Mouse (Mus musculus) neural tube, embryonic 15.5 days (tissue): Measurements from ENCODE around the gene Sp1. TPM values are rescaled to one million over a fixed set of nuclear protein-coding genes. Genes with fewer than 3 reads are reported as not detected.
A peak's percentile ranks its signal among the peaks of the same experiment; 100 is the strongest.

ENCODE experiments used
- ATAC-seq: fragments of 200-750 bp; cut with Nextera tagmentation; 2 replicates; pipeline ENCODE4 v1.8.0; 2017; ENCODE audit warnings: mild to moderate bottlenecking, moderate TSS enrichment, moderate library complexity; ENCODE audit not compliant: low FRiP score
- H3K27ac ChIP-seq: fragments of 300-500 bp; sonication (generic); replicated peaks from 2 replicates; pipeline ENCODE4 v1.5.1; 2015; ENCODE audit warnings: mild to moderate bottlenecking, inconsistent platforms
- H3K27me3 ChIP-seq: fragments of 300-500 bp; sonication (generic); replicated peaks from 2 replicates; pipeline ENCODE4 v1.6.1; 2015; ENCODE audit warnings: inconsistent platforms
- H3K36me3 ChIP-seq: fragments of 300-500 bp; sonication (generic); 2 replicates; pipeline ENCODE4 v1.6.1; 2015; ENCODE audit warnings: inconsistent platforms
- H3K4me1 ChIP-seq: fragments of 300-500 bp; sonication (generic); 2 replicates; pipeline ENCODE4 v1.6.1; 2015; ENCODE audit warnings: inconsistent platforms
- H3K4me2 ChIP-seq: fragments of 300-500 bp; sonication (generic); 2 replicates; pipeline ENCODE4 v1.6.1; 2015; ENCODE audit warnings: inconsistent platforms, mild to moderate bottlenecking, moderate library complexity
- H3K4me3 ChIP-seq: fragments of 300-500 bp; sonication (generic); replicated peaks from 2 replicates; pipeline ENCODE4 v1.5.1; 2015; ENCODE audit warnings: mild to moderate bottlenecking, inconsistent platforms
- H3K9ac ChIP-seq: fragments of 300-500 bp; sonication (generic); replicated peaks from 2 replicates; pipeline ENCODE4 v1.6.1; 2015; ENCODE audit warnings: mild to moderate bottlenecking, inconsistent platforms
- H3K9me3 ChIP-seq: fragments of 300-500 bp; sonication (generic); replicated peaks from 2 replicates; pipeline ENCODE4 v1.6.1; 2016; ENCODE audit warnings: inconsistent platforms
- WGBS: fragments of 180-500 bp; shearing (Covaris S2); methylation state at CpG from one replicate; pipeline ENCODE4 v1.1.7; 2015; ENCODE audit warnings: mixed read lengths; 5-methylcytosine and 5-hydroxymethylcytosine counted together
- polyA plus RNA-seq: library from polyadenylated mRNA; unstranded; fragments of >200 nt; fragmentation: Nextera tagmentation; extraction: Ambion mirVana; gene quantifications from 2 replicates; pipeline ENCODE4 v1.2.1, GENCODE M21; 2015

The Sp1 gene
- polyA plus RNA-seq, 1 experiment from 2014 or later, result 3.0 TPM

DNA sequence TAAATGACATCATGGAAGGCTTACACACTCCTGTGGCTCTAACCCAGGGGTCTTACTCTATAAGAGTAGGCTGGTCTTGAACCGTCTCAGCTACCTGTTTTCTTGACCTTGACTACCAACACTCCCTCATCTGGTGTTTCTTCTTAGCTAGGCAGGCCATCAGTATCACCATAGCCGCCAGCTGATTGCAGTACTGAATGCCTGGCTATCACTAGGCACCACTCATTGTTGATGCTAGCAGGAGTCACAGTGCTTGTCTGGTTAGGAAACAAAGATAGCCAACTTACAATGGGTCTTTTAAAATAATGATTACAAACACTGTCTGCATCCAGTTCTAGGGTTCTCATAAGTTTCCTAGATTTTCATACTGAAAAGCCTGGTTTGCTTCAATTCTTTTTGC is 4.7 kb upstream of the Sp1 start:
- no peak overlapping the region for H3K4me3 ChIP-seq
- ATAC-seq, result no peak
- WGBS, result 76% methylated on average over 2 of the region's 2 CpGs

DNA sequence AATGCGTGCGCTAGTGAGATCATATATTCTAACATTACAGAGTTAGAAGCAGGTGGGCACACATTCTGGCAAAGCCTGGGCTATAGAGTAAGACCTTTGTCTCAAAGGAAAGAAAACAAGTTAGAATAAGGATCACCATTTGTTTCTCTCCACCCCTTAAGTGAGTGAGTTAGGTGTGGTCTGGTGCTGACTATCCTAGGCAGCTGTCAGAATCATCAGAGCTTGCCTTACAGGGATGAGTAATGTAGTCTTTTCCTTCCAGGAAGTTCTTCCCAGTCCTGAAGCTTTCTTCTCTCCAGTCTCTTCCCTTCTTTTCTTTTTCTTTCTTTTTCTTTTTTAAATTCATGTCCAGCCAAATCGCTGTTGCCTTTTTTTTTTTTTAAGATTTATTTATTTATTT is 3.7 kb upstream of the Sp1 start:
- no peak overlapping the region for H3K4me2 ChIP-seq
- H3K4me1 ChIP-seq, result peaks cover 17% of the 10 kb centered on the region
- no peaks in the 10 kb centered on the region for H3K36me3 ChIP-seq
- H3K9me3 ChIP-seq, result no peaks in the 10 kb centered on the region
- H3K27ac ChIP-seq, result no peak overlapping the region
- no peak overlapping the region for H3K9ac ChIP-seq
- H3K27me3 ChIP-seq, result no peaks in the 10 kb centered on the region
- WGBS, result 100% methylated on average over 3 of the region's 3 CpGs
- no peak overlapping the region for H3K4me3 ChIP-seq
- no peak for ATAC-seq

More for the DNA sequence above, 4.7 kb upstream of the Sp1 start:
- Histone ChIP-seq H3K4me1 (peaks cover 12% of the 10 kb centered on the region), H3K9me3 (no peaks in the 10 kb centered on the region), H3K27ac (no peak overlapping the region), H3K27me3 (no peaks in the 10 kb centered on the region), H3K36me3 (no peaks in the 10 kb centered on the region), H3K4me2 (no peak overlapping the region), H3K9ac (no peak overlapping the region)

DNA sequence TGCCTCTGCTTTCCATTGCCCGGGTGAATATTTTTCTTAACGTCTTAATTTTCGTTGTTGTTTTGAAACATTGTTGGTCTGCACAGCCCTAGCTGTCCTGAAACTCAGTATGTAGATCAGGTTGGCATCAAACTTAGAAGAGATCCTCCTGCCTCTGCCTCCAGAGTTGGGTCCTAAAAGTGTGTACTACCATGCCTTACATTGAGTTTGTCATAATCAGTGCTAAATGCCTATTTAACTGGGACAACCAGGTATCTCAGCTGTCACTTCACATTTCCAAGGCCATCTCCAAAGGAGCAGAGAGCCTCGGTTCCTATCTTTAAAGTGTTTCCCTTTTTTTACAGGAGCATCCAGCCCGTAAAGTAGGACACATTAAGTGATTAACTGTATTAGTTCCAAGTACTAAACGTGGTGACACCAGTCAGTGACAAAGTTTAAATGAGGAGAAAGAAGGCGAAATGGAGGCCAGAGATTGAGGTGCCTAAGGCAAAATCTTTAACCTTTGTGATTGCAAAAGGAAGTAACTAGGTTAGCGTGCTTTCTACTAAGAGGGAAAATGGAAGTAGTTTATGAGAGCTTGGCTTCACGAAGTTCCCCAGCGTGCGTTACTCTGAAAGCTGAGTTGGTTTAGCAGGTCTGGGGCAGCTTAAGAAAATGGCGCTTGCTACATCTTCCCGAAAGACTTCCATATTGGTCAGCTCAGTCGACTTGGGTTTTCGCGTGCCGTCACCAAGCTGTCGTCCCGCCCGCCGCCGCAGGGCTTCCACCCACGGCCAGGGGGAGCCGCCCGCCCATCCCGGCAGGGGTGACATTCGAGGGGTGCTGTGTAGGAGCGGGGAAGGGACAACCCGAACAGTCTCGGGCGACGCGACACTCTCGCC is 1.1 kb upstream of the Sp1 start:
- Histone ChIP-seq H3K27ac (peak overlapping the region; percentile 100), H3K27me3 (no peaks in the 10 kb centered on the region), H3K4me1 (peaks cover 37% of the 10 kb centered on the region), H3K9ac (peak overlapping the region; percentile 71), H3K4me2 (peak overlapping the region; percentile 60), H3K36me3 (peaks cover 20% of the 10 kb centered on the region), H3K9me3 (no peaks in the 10 kb centered on the region), H3K4me3 (peak overlapping the region; percentile 72)
- WGBS, result 14% methylated on average over 34 of the region's 34 CpGs
- no peak for ATAC-seq

DNA sequence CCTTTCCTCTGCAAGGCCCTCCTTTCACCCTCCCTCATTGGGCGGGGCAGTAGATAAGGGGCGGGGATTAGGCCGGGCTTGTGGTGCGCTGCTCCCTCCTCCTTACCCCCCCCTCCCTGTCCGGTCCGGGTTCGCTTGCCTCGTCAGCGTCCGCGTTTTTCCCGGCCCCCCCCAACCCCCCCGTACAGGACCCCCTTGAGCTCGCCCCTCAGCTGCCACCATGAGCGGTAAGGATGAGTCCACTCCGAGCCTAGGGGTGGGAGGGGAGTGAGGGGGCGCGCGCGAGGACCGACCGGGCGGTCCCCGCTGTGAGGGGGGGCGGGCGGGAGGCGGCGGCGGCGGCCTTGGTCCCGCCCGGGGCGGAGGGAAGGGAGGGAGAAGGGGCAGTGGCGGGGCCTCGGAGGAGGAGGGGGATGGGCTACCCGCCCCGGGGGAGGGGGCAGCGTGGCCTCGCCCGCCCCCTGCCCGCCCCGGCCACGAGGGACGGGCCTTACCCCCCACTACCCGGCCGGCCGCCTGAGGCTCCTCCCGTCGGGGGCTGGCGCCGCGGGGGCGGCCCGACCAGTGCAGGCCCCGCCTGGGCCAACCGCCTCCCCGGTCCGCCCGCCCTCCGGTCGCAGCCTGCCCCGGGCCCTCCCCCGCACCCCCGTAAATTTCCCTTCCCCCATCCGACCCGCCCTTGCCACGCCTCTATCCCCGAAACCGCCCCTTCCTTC is 411 bp downstream of the Sp1 start:
- no peaks in the 10 kb centered on the region for H3K9me3 ChIP-seq
- H3K4me3 ChIP-seq, result peak overlapping the region; percentile 72
- peak overlapping the region; percentile 60 for H3K4me2 ChIP-seq
- peaks cover 51% of the 10 kb centered on the region for H3K4me1 ChIP-seq
- H3K27ac ChIP-seq, result peak overlapping the region; percentile 91
- peak overlapping the region; percentile 77 for H3K9ac ChIP-seq
- peaks cover 30% of the 10 kb centered on the region for H3K36me3 ChIP-seq
- WGBS, result under 1% methylated on average over 38 of the region's 69 CpGs
- no peak for ATAC-seq
- H3K27me3 ChIP-seq, result no peaks in the 10 kb centered on the region

DNA sequence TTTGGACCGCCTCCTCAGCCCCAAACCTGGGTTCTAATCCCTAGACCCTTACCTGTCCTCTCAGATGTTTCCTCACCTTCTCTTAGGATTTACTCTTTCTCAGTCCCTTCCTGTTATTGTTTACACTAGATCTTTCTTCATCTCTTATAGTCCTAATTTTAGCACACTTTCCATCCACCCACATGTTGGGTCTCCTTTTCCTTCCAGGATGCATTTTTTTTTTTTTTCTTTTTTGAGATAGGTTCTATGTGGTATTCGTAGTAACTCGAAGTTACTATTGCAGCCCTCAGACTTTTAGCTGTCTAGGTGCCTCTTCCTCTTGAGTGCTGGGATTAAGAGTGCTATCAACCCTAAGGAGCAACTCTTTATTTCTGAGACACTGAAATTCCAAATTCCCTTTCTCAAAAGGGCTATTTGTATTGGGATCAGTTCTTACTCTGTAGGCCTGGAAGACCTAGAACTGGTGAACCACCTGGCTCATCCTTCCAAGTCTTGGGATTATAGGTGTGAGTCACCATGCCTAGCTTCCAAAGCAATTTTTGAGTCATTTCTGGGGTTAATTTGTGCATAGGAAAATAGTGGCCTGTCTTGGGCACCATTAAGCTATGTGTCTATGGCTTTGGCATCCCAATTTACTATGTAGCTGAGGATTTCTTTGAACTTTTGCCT is 1.1 kb downstream of the Sp1 start:
- Histone ChIP-seq H3K9ac (peak overlapping the region; percentile 77), H3K36me3 (peaks cover 30% of the 10 kb centered on the region), H3K27me3 (no peaks in the 10 kb centered on the region), H3K4me1 (peaks cover 58% of the 10 kb centered on the region), H3K9me3 (no peaks in the 10 kb centered on the region), H3K4me2 (peak overlapping the region; percentile 60), H3K4me3 (peak overlapping the region; percentile 72), H3K27ac (peak overlapping the region; percentile 91)
- whole genome bisulfite sequencing, result 28% methylated on average over 3 of the region's 3 CpGs
- no peak for ATAC-seq

DNA sequence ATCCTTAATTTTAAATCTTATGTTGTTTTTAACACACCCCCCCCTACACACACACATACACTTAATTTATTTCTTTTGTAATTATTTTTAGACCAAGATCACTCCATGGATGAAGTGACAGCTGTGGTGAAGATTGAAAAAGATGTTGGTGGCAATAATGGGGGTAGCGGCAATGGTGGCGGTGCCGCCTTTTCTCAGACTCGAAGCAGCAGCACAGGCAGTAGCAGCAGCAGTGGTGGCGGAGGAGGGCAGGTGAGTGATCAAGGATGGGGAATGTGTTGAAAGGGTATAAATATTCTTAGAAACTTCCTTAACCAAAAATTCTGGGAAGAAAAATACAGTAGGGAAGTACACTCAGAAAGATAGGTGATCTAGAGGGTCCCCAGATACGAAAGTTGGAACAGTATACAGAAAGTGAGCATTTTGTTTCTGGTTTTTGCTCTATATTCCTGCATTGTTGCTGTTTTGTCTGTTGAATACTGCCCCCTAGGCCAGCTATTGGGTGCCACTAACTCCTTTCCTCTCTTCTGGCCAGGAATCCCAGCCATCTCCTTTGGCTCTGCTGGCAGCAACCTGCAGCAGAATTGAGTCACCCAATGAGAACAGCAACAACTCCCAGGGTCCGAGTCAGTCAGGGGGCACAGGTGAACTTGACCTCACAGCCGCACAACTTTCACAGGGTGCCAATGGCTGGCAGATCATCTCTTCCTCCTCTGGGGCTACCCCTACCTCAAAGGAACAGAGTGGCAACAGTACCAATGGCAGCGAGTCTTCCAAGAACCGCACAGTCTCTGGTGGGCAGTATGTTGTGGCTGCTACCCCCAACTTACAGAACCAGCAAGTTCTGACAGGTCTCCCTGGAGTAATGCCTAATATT is 2.0 kb downstream of the Sp1 start:
- 93% methylated on average over 10 of the region's 10 CpGs for WGBS
- Histone ChIP-seq H3K4me1 (peaks cover 60% of the 10 kb centered on the region), H3K27me3 (no peaks in the 10 kb centered on the region), H3K27ac (no peak overlapping the region; the same call in 1 of the 2 replicates), H3K36me3 (peaks cover 33% of the 10 kb centered on the region), H3K9me3 (no peaks in the 10 kb centered on the region), H3K9ac (no peak overlapping the region), H3K4me2 (peak overlapping the region; percentile 60; the same call in 1 of the 2 replicates), H3K4me3 (no peak overlapping the region)
- ATAC-seq, result no peak

DNA sequence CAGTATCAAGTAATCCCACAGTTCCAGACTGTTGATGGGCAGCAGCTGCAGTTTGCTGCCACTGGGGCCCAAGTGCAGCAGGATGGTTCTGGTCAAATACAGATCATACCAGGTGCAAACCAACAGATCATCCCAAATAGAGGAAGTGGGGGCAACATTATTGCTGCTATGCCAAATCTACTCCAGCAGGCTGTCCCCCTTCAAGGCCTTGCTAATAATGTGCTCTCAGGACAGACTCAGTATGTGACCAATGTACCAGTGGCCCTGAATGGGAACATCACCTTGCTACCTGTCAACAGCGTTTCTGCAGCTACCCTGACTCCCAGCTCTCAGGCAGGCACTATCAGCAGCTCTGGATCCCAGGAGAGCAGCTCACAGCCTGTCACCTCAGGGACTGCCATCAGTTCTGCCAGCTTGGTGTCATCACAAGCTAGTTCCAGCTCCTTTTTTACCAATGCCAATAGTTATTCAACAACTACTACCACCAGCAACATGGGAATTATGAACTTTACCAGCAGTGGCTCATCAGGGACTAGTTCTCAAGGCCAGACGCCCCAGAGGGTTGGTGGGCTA is 2.7 kb downstream of the Sp1 start:
- no peak overlapping the region for H3K9ac ChIP-seq
- H3K4me3 ChIP-seq, result no peak overlapping the region
- 70% methylated on average over 2 of the region's 2 CpGs for WGBS
- H3K4me1 ChIP-seq, result peaks cover 60% of the 10 kb centered on the region
- no peaks in the 10 kb centered on the region for H3K27me3 ChIP-seq
- H3K36me3 ChIP-seq, result peaks cover 35% of the 10 kb centered on the region
- no peak overlapping the region for H3K4me2 ChIP-seq
- no peaks in the 10 kb centered on the region for H3K9me3 ChIP-seq
- ATAC-seq, result no peak
- no peak overlapping the region; the same call in 1 of the 2 replicates for H3K27ac ChIP-seq

DNA sequence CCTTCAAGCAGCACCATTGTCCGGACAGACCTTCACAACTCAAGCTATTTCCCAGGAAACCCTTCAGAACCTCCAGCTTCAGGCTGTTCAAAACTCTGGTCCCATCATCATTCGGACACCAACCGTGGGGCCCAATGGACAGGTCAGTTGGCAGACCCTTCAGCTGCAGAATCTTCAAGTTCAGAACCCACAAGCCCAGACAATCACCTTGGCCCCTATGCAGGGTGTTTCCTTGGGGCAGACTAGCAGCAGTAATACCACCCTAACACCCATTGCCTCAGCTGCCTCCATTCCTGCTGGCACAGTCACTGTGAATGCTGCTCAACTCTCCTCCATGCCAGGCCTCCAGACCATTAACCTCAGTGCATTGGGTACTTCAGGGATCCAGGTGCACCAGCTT is 3.3 kb downstream of the Sp1 start:
- peak overlapping the region; percentile 22 for H3K4me2 ChIP-seq
- no peak for ATAC-seq
- H3K27me3 ChIP-seq, result no peaks in the 10 kb centered on the region
- WGBS, result 95% methylated on average over 3 of the region's 3 CpGs
- no peak overlapping the region for H3K4me3 ChIP-seq
- no peaks in the 10 kb centered on the region for H3K9me3 ChIP-seq
- H3K9ac ChIP-seq, result no peak overlapping the region
- H3K4me1 ChIP-seq, result peaks cover 60% of the 10 kb centered on the region
- H3K27ac ChIP-seq, result no peak overlapping the region
- H3K36me3 ChIP-seq, result peaks cover 37% of the 10 kb centered on the region

DNA sequence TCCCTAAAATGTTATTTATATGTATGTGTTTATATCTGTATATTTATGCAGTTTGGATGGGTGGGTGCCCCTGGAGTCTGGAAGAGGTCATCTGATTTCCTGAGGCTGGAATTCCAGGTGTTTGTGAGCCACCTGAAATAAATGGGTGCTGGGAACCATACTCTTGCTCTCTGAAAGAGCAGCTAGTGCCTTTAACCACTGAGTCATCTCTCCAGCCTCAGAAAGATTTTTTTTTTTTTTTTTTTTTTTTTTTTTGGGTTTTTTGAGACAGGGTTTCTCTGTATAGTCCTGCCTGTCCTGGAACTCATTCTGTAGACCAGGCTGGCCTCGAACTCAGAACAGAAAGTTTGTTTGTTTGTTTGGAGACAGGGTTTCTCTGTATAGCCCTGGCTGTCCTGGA is 5.1 kb downstream of the Sp1 start:
- Histone ChIP-seq H3K9me3 (no peaks in the 10 kb centered on the region), H3K27me3 (no peaks in the 10 kb centered on the region), H3K4me1 (peaks cover 56% of the 10 kb centered on the region), H3K4me3 (no peak overlapping the region), H3K4me2 (peak overlapping the region; percentile 29), H3K27ac (no peak overlapping the region), H3K36me3 (peaks cover 38% of the 10 kb centered on the region), H3K9ac (no peak overlapping the region)
- no peak for ATAC-seq
- 97% methylated on average over 1 of the region's 1 CpGs for WGBS

DNA sequence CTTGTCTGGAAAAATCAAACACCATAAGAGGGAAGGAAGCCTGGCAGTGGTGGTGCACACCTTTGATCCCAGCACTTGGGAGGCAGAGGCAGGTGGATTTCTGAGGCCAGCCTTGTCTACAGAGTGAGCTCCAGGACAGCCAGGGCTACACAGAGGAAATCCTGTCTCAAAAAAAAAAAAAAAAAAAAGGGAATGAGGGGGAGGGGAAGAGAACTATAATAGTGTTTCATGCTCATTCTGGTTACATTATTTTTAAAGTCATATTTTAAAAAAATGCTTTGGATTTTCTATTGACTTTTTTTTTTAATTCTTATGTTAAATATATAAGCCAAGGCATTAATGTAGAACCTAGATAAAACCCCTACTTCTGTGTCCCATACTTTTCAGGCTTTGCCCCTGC is 7.7 kb downstream of the Sp1 start:
- H3K9ac ChIP-seq, result no peak overlapping the region
- no peak overlapping the region for H3K4me3 ChIP-seq
- no peaks in the 10 kb centered on the region for H3K27me3 ChIP-seq
- ATAC-seq, result no peak
- H3K4me1 ChIP-seq, result peaks cover 36% of the 10 kb centered on the region
- no peak overlapping the region for H3K4me2 ChIP-seq
- H3K9me3 ChIP-seq, result no peaks in the 10 kb centered on the region
- no peak overlapping the region for H3K27ac ChIP-seq
- peaks cover 30% of the 10 kb centered on the region for H3K36me3 ChIP-seq

DNA sequence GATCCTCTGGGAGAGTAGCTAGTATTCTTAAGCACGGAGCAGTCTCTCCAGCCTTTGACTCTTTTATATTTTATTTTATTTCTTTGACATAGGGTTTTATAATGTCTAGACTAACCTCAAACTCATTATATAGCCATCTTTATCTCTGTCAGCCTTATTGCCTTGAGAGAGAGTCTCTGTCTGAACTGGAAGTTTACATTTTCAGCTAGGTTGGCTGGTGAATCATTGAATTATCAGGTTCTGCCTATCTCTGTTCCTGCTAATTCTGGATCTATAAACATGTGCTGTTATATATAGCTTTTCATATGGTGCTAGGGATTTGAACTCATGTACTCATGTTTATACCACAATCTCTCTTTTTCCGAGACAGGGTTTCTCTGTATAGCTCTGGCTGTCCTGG is 11.6 kb downstream of the Sp1 start:
- WGBS, result 96% methylated on average over 2 of the region's 2 CpGs
- no peaks in the 10 kb centered on the region for H3K9me3 ChIP-seq
- H3K4me1 ChIP-seq, result no peaks in the 10 kb centered on the region; the same call in 1 of the 2 replicates
- no peak overlapping the region for H3K4me2 ChIP-seq
- H3K9ac ChIP-seq, result no peak overlapping the region
- no peak overlapping the region for H3K4me3 ChIP-seq
- no peak overlapping the region for H3K27ac ChIP-seq
- H3K27me3 ChIP-seq, result no peaks in the 10 kb centered on the region
- H3K36me3 ChIP-seq, result 0 out of 2 replicates have a peak, but pooled peaks cover 8% of the 10 kb centered on the region
- no peak for ATAC-seq
